In genomic region chr1:43754448-43755312, GRCm38 (mm10) we compare ENCODE assay signal across 12 mouse cellular contexts. TPM values are rescaled to one million over a fixed set of nuclear protein-coding genes. Genes with fewer than 3 reads are reported as not detected.
DNase-seq lines count a peak whose midpoint lies in the region; ATAC-seq and TF ChIP-seq lines count a peak whose summit lies in the region.
"Had no signal": no experiment of that assay in that cellular context is flagged by ENCODE, and none has a peak within 500 bp of the region (broad histone marks: within the 10 kb centered on the region; RNA-seq: fewer than 3 reads in every experiment).

No protein-coding gene starts in this region.

- H3K27ac ChIP-seq in heart, embryonic 15.5 days = no peak overlapping the region
- H3K27ac ChIP-seq in cerebellum, adult 2 months (ENCODE audit: insufficient read depth, low read length) = no peak overlapping the region
- H3K27ac ChIP-seq in midbrain, embryonic 12.5 days (replicated peaks) = no peak overlapping the region
- H3K27ac ChIP-seq: neural tube, embryonic 13.5 days had no signal

- H3K27me3 ChIP-seq in heart, embryonic 15.5 days = no peaks in the 10 kb centered on the region
- no peaks in the 10 kb centered on the region for H3K27me3 ChIP-seq in cerebellum, adult 2 months (ENCODE audit: control insufficient read depth, insufficient read depth, low read length)
- H3K27me3 ChIP-seq in midbrain, embryonic 12.5 days = no peaks in the 10 kb centered on the region
- H3K27me3 ChIP-seq: neural tube, embryonic 13.5 days had no signal

- TF ChIP-seq POLR2A in brain, embryonic 14.5 days (IDR thresholded peaks at IDR 0.05; ENCODE audit: borderline replicate concordance, extremely low read depth, insufficient read depth, insufficient read length, poor library complexity, severe bottlenecking) = no peak
- no peak for TF ChIP-seq POLR2A in cerebellum, adult 2 months (IDR thresholded peaks at IDR 0.05; ENCODE audit: borderline replicate concordance, insufficient read depth, low read length)

- no peaks in the 10 kb centered on the region for H3K9me3 ChIP-seq in heart, embryonic 15.5 days (replicated peaks)
- no peaks in the 10 kb centered on the region for H3K9me3 ChIP-seq in midbrain, embryonic 12.5 days
- H3K9me3 ChIP-seq: neural tube, embryonic 13.5 days had no signal

- H3K4me1 ChIP-seq in heart, embryonic 15.5 days (replicated peaks) = no peaks in the 10 kb centered on the region
- peaks cover 7% of the 10 kb centered on the region; the same call in 1 of the 2 replicates for H3K4me1 ChIP-seq in cerebellum, adult 2 months (ENCODE audit: control insufficient read depth, insufficient read depth, low read length)
- no peaks in the 10 kb centered on the region for H3K4me1 ChIP-seq in midbrain, embryonic 12.5 days

- H3K4me2 ChIP-seq in heart, embryonic 15.5 days = no peak overlapping the region
- H3K4me2 ChIP-seq in midbrain, embryonic 12.5 days (replicated peaks) = no peak overlapping the region
- H3K4me2 ChIP-seq: liver, embryonic 11.5 days; neural tube, embryonic 13.5 days had no signal

- no peak for TF ChIP-seq CTCF in brain, embryonic 14.5 days (IDR thresholded peaks at IDR 0.05; ENCODE audit: borderline replicate concordance, extremely low read depth, insufficient read depth, insufficient read length)
- TF ChIP-seq CTCF in cerebellum, adult 2 months (IDR thresholded peaks at IDR 0.05; ENCODE audit: borderline replicate concordance, insufficient read depth, low read depth, low read length) = no peak

- ATAC-seq in heart, embryonic 15.5 days (replicated peaks; ENCODE audit: insufficient number of reproducible peaks, insufficient read depth, low FRiP score, low read depth) = 0 out of 2 replicates have a peak, but pooled peaks have one; percentile 10
- ATAC-seq in midbrain, embryonic 12.5 days (ENCODE audit: low FRiP score, low read depth) = peak; percentile 72

- no peak for DNase-seq in heart, postnatal 4 days
- peak; percentile 43 for DNase-seq in brain, embryonic 14.5 days (ENCODE audit: low read depth)
- DNase-seq in cerebellum, adult 2 months = peak; percentile 27 to 52
- no peak for DNase-seq in urinary bladder, adult 18-20 months (ENCODE audit: low spot score in 2 of 2)
- DNase-seq in thymus, postnatal 10 days (ENCODE audit: low spot score in 2 of 2) = no peak
- no peak for DNase-seq in adrenal gland, postnatal 10 days
- DNase-seq: kidney, adult 8-10 months; thymus, postnatal 4 days had no signal

- 84% methylated on average over 8 of the region's 8 CpGs for WGBS in heart, embryonic 15.5 days
- WGBS in cerebellum, adult 2 months = 36% methylated on average over 8 of the region's 8 CpGs
- 73% methylated on average over 8 of the region's 8 CpGs for WGBS in midbrain, embryonic 12.5 days

- no peak overlapping the region for H3K9ac ChIP-seq in heart, embryonic 15.5 days
- no peak overlapping the region for H3K9ac ChIP-seq in midbrain, embryonic 12.5 days (replicated peaks)
- H3K9ac ChIP-seq: neural tube, embryonic 13.5 days had no signal

- peaks cover 5% of the 10 kb centered on the region for H3K36me3 ChIP-seq in heart, embryonic 15.5 days
- peaks cover 37% of the 10 kb centered on the region for H3K36me3 ChIP-seq in midbrain, embryonic 12.5 days

- no peak overlapping the region for H3K4me3 ChIP-seq in heart, embryonic 15.5 days
- H3K4me3 ChIP-seq in cerebellum, adult 2 months (replicated peaks; ENCODE audit: insufficient read depth, low read depth, low read length) = no peak overlapping the region
- no peak overlapping the region for H3K4me3 ChIP-seq in midbrain, embryonic 12.5 days
- H3K4me3 ChIP-seq: neural tube, embryonic 13.5 days had no signal

RNA-seq across cellular contexts. Expression of gene 1500015O10Rik, which starts 24.3 kb away (rescaled TPM):
- 15.8 and 28.5 TPM in 2 replicates for polyA plus RNA-seq in heart, embryonic 15.5 days (2015; fragmentation: Nextera tagmentation; extraction: Ambion mirVana)
- 1 to 10 TPM; 4.9 to 5.4 TPM for total RNA-seq in heart, postnatal 4 days (2021)
- polyA plus RNA-seq in brain, embryonic 14.5 days (2012; rRNA removed) = 9.5 and 15.9 TPM in 2 replicates
- polyA plus RNA-seq in cerebellum, adult 2 months (2012; rRNA removed) = 12.9 and 29.5 TPM in 2 replicates
- polyA plus RNA-seq in midbrain, embryonic 12.5 days (2016; fragmentation: Nextera tagmentation; extraction: Ambion mirVana) = 3.1 and 5.1 TPM in 2 replicates
- 10 to 100 TPM; 74.8 to 75.3 TPM for total RNA-seq in adrenal gland, postnatal 10 days (2021)

Comparison
In these comparisons a context has a peak if more than half of its experiments do, and no peak if none do; other contexts are left out.
1. DNase-seq: peak in brain, embryonic 14.5 days (single experiment) and cerebellum, adult 2 months (2 of 2); none in heart, postnatal 4 days (single experiment), urinary bladder, adult 18-20 months (0 of 2), thymus, postnatal 10 days (0 of 2) and adrenal gland, postnatal 10 days (single experiment).